Mouse (Mus musculus): ENCODE results near the gene Arhgef28.
A peak's percentile ranks its signal among the peaks of the same experiment; 100 is the strongest.
"Not testable (repeated sequence)": the region's sequence is repeated elsewhere in the genome, so short reads cannot be mapped to it uniquely, and the experiment has no call there.

Gene Arhgef28

DNA sequence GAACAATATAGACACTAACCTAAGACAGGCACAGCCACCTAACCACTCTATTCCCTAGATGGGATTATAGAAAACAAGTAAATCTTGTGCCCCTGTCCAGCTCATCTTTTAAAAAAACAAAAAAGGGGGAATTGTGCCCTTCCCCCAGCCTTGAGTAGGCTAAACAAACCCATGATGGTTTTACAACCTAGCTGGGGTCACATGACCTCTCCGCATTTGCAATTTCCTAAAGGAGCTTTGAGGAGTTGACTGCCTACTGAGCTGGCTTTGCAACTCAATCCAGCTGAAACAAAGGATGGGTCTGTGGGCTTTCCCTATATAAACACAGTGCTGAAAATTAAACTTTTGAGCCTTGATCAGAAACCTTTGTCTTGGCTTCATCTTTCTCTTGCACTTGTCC is 146.1 kb downstream of the Arhgef28 start:
- DNase-seq, result not testable (repeated sequence)

DNA sequence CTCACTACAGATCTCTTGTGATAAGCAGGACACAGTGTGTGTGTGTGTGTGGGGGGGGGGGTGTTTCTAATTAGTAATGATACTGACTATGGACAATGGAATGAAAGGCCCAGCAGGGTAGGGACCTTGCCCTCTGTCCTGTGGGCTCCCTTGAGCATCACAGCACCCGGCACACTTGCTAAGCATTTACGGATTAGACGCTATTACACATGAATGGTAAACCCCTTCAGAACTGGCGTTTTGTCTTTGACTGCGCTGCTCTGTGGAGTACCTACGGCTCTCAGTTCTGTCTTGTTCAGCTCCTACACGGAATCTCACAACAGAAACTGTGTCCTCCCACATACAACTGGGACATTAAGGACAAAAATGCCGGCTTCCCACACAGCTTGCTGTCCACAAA is 151.0 kb downstream of the Arhgef28 start:
- DNase-seq, result no peak

DNA sequence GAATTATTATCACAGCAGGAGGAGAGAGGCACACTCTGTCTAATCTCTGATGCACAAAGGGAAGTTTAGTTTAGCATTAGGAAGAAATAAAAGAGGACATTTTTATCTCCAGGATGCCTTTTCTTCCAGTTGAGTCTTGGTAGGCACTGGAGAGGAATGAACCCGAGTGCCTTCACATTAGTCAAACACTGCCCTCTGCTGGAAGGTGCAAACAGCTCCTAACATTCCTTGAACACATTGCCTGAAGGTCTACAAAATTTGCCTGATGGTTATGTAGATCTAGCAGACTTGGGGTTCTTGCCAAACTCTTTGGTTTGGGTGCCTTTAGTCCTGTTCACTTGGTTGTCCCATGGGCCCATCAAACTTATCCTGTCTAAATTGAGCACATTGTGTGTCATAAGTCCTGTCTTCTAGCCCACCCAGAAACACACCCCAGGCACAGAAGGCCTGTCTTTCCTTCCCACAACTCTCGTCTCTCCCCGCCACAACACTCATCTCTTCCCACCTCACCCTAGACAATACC is 165.6 kb downstream of the Arhgef28 start:
- peak; percentile 73 for DNase-seq

DNA sequence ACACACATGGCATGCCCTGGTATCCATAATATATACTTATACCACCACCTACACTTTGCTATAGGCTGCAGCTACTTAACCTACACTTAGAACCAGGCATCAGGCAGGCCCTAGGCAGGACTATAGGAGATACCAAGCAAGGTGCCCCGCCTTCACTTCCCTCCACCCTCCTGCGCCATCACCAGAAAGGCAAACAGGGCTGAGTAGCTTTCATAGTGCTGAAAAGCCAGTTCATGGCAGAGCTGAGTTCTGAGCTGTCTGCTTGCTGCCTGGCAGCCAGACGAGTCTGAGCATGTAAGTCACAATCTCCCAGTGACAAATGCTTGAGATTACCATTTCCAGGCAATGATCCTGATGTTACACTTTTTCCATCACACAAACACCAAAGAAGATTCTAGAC is 167.5 kb downstream of the Arhgef28 start:
- no peak for DNase-seq

DNA sequence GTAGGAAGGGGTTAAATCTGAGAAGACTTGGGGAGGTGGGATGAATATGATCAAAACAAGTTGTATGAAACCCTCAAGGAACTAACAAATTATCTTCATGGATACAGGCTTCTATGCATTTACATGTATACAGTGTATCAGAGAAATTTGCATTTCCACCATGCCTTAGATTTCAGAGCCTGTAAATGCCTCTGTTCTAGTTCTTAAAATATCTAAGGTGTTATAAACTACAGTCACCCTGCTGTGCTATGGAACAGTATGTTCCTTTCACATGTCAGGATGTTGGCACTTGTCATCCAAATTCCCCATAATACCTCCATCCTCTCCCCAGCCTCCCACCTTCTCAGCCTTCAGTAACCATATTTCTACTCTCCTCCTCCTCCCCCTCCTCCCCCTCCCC is 168.5 kb downstream of the Arhgef28 start:
- no peak for DNase-seq

DNA sequence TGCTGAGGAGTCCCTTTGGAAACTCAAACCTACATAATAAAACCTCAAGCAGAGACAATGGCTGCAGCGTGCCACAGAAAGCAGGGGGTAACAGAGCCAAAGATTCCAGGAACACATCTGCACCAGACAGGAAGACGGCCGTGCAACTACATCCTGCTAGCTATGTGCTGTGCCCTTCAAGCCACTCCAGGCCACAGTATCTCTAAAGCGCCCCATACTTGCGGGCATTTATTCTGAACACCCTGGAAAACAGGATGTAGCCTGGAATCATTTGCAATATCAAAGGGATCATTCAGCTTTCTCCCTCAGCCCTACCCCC is 174.6 kb downstream of the Arhgef28 start:
- DNase-seq, result no peak

DNA sequence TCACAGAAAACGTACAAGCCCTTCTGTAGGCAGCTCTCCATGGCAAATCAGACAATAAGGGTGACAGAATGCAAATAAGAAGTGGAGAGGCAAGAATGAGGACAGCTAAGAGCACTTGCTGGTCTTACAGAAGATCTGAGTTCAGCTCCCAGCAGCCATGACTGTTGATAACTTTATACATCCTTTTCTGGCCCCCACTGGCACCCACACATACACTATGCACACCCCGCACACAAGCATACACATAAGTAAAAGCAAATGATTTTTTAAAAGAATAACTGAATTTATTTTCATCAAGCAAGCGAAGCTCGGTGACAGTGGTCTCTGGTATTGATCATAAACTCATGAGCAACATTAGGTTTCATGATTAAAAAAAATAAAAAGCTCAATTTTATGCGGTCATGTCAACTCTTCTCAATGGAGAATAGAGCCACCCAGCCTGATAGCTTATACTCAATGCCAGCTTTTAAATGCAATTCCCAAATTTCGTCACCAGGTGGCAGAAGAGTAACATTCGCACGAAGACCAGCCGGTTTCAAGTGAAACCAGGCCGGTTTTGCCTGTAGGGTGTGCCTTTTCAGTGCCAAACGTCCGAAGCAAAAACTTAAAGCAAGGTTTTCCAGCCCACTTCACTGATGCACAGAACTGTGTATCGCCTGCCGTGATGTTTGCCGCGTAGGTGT is 175.1 kb downstream of the Arhgef28 start:
- DNase-seq, result peak; percentile 92

DNA sequence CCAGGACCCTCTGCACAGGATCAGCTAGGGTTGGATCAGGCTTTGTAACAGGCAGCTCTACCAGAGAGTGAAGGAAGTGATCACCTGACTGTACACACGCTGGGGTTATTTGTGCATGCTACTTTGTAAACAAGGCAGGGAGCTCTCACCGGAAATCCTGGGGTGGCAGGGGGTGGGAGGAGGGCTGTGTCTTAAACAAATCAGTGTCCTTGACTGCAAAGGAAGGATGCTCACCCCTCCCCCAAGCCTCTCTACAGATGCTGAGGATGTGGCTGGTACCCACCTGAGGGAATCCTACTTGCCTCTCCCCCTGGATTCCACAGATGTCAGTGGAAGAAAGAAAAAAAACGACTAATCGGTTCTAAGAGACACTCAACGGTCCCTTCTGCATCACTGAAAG is 176.2 kb downstream of the Arhgef28 start:
- peak; percentile 45 for DNase-seq

DNA sequence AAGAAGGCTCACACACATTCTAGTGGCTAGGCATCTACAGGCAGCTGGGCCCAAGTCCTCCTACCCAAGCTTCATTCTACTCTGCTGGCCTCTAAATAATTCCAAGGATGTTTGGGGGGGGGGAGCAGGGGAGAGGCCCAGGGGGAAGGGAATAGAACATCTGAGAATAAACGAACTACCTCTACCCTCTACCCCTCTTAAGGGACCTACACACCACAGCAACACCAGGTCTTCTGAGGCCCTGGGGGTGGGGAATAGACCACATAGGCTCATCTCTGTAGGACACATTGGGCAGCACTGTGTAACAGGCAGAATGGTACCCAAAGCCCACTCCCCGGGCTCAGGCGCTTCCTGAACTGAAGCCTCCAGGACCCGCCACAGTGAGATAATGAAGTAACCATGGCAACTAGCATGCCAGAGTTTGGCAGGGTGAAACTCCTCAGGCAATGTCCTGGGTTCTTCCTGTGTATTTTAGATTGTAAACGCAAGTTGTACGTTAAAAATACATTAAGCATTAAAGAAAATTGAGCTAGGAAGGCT is 177.5 kb downstream of the Arhgef28 start:
- DNase-seq, result no peak

DNA sequence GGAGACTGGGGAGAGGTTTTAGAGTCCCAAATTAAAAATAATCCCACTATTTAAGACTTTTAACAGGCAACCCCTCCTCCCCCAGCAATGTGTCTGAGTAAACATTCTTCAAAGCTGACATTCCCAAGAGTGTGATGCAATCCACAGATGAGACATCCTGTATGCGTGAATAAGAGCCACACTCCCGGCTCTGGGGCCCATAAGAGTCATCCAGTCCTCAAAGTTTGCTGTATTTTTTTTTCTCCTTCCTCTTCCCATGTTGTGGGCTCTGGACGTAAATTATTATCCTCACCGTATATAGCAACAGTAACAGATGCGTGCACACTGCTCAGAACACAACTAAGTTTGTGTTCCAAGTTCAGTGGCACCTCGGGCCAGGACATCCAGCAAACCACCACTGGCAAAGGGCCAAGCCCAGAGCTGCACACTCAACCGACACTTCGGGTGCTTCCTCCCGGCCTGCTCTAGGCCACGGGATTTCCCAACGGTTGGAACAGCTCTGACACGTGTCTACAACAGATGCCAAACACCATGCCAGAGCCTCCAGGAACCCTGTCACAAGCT is 178.5 kb downstream of the Arhgef28 start:
- DNase-seq, result peak; percentile 91

DNA sequence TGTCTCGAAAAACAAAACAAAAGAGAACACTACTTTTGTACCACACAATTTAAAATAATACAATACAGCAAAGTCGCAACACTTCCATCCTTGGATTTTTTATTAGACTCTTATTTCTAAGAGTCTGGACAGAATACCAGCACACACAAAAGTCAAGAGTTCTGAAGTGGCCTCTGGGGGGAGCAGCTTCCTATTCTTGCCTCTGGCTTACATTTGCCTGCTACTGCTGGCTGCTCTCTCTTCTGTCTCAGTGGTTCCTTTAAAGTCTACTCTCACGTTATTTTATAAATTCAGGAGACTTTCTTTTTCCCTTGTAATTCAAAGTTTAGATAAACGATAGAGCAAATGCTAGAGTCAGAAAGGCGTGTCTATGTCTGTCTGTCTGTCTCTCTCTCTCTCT is 179.1 kb downstream of the Arhgef28 start:
- DNase-seq, result peak; percentile 72

DNA sequence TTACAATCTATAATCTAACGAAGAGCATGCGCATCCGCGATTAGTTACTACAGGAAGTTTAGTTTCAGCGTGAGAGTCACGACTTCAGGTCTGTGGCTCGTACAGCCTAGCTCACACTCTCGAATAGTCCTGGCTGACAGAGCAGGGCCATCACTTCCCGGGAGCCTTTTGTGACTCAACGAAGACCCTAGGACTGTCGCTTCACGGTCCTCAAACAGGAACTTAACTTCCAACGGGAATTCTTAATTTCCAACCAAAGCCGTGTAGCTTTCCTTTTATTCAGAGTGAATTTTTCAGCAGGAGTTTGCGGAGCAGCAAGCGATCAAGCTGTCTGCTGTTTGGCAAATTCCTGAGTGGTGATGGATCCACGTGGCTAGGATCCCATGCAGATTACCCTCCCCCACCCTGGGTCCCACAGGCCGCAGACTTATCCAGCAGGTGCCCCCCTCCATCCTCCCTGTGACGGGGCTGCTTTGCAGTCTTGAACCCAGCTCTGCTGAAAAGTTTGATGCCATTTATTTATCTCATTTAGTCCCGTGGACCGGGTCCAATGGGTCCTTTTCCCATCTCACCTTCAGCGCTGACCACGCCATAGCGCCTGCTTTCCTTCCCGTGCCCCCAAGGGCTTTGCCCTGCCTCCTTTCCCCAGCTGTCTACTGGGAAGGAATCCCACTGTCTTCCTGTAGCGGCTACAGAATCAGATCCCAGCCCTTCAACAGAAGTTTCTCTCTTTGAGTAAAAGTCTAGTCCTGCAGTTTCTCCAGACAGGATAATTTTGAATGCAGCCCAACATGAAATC is 180.3 kb downstream of the Arhgef28 start:
- DNase-seq, result peak; percentile 20

DNA sequence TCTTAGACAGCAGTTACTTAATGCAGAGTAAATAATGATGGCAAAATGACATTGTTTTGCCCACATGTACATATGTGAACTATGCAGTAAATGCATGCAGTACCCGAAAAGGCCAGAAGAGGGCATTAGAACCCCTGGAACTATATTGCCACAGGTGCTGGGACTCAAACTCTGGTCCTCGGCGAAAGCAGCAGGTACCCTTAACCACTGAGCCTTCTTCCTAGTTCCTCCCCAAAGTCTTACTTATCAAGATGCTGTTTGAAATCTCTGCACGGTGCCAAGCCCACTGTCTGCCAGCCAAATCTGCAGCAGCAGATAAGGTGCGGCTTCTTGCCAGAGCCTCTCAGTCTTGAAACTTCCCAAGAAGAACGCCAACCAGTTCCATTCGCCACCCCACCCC is 181.1 kb downstream of the Arhgef28 start:
- DNase-seq, result peak; percentile 18

DNA sequence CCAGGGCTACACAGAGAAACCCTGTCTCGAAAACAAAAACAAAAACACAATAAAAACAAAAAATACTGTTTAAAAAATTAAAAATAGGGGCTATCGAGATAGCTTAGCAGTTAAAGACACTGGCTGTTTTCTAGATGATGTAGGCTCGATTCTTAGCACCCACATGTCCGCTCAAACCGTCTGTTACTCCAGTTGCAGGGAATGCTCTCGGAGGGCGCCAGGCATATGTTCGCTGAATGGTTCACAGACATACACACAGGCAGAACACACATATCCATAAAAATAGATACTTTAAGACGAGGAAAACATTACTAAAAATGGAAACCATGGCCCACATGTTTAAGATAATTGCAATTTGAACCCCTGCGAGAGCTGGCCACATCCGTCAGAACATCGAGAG is 181.6 kb downstream of the Arhgef28 start:
- DNase-seq, result no peak

DNA sequence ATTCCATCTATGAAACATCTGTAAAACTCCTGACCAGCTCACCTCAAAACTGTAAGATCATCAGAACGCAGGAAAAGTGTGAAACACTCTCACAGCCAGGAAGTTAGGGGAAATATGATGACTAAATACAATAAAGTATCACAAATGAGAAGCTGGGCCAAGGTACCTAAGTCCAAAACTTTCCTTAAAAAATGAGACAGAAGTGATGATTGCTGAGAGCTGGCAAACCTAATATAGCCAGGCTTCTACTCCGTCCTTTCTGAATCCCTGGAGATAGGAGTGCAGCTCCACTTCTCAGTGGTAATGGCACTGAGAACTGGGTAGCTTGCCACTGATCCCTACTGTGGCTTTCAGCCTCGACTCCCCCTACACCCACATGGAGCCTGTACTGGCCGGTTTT is 184.3 kb downstream of the Arhgef28 start:
- no peak for DNase-seq

DNA sequence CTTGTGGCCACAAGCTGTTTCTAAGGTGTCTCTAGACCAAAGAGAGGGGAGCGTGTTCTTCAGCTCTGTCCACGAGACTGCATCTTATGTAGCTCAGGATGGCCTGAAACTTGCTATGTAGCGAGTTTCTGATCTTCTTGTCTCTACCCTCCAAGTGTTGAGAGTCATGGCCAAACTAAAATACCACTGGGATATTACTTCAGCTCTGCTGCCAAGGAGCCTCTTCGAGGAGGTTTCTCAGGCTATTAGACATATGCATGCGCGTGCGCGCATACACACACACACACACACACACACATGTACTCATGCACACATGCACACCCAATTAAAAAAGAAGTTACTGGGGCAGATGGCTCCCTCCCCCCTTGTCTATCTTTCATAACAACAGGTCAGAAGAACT is 187.4 kb downstream of the Arhgef28 start:
- not testable (repeated sequence) for DNase-seq

DNA sequence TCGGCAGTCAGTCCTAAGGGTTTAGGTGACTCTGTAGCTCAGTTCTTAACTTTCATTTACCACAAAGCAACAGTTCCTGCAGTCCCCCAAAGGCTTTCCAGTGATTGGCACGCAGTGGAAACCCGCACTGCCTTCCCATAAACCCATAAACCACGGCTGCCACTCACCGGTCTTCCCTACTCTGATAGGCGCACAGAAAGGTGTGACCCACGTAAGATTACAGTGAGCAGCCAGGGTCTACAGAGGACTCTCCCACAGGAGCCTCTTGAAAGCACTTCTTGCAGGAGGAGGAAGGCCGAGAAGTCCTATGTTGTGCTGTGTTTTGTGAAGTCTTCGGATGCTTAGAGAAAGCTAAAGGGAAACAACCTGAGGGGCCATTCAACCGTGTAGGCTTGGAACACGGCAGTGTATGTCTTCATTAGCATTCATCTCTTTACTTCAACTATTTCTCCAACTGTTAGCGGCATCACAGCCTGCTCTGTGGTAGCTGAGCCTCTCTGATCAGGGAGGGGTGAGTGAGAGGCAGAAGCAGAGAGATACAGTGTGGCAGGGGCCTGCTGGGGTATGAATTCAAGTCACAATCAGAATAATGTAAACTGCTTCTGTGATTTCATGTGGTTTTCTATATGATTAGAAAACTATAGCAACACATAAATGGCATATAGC is 189.2 kb downstream of the Arhgef28 start:
- no peak for DNase-seq

DNA sequence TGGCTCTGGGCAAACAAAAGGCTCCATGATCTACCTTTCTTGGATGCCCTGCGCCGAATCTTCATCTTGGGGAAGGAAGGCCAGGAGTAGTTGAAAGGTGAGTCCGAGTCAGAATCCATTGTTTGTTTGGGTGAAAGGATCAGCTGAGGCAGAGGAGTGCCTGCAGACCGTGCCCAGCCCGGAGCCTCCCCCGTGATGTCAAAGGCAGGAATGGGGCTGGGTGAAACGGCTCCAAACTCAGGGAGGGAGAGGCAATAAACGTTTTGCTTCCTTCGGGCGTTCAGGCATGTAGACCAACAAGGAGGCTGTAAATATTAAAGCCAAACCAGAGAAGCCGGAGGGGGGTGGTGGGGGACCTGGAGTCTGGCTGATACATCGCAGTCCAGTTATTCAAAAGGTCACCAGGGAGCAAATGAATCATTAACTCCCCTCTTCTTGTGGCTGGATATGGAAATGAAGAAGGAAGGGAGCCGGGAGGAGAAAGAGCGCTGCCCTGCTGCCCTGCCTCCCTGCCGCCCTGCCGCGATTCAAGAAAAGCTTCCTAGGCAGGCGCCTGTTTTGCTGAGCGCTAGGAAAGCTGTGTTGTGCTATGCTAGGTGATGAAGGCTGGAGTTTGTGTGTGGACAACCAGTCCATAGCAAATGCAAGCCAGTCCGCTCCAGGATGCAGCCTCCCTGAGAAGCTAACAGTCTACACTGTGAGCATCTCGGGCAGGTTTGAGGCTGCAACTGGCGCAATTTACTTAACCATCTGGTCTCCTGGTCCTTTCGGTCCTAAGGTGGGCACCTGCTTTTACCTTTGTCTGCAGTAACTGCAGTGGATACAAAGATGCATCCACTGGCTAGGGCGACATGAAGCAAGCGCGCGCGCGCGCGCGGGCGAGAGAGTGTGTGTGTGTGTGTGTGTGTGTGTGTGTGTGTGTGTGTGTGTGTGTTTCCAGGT is 190.0 kb downstream of the Arhgef28 start:
- DNase-seq, result peak; percentile 12

DNA sequence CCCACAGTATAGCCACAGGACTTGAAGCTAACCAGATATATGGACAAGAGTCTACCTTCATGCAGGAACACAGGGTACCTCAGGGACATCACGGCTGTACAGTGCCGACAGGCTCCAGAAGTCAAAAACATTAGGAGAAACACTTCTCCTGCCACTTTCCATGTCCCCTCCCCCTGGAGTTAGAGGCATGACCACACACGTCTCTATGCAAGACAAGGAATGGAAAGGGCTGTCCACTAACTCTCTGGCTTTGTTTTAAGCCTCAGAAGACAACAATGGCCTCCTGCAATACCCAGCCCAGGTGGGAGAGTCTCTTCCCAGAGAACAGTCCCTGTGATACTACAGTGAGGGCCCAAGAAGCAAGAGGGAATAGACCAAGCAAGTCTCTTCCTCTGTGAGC is 191.3 kb downstream of the Arhgef28 start:
- DNase-seq, result no peak

DNA sequence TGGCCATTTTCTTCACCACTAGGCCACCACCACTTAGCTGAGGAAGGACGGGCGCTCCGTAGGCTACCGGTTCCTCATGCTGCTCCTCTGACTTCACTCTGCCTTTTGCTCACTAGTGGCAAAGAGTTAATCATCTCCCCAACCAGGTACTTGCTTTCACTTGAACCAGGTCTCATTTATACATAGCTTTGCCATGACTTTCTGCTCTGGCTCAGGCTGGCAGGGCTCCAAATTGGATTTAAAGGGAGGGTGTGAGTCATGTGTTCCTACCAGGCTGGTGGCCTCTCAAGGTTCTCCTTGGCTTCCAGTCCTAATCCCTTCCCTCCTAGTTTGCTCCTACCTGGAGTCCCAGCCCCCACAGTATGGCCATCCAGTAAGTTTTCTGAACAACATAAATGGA is 192.5 kb downstream of the Arhgef28 start:
- peak; percentile 41 for DNase-seq

DNA sequence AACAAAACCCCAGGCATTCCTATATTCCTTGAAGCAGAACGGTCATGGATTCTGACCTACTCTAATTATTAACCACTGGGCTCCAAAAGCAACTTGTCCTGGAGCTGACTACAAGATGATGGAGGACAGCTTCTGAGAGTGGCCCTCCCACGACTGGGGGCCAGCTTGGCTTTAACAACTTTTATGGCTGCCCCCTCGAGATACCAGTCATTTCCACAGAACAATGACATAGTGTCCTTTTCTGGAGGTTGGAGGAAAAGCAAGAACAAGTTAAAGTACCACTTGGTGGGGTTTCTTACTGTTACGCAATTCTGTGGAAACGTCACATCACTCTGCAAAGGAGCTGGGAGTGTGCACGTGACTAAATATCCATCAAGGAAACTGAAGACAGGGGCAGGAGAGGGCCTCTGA is 194.3 kb downstream of the Arhgef28 start:
- DNase-seq, result peak; percentile 35

DNA sequence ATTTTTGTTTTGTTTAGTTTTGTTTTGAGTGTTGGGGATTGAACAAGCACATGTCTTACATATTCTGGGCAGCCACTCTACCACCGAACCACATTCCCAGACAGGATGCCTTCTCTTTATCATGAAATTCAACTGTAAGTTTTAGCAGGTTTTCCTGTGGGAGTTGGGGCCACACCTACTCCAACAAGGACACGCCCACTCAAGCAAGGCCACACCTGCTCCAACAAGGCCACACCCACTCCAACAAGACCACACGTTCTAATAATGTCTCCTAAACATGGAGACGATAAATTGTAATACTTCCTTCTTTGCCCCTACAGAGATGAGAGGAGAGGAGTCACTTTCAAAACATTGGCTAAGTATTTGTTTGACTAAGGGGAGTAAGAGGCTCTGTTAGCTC is 197.2 kb downstream of the Arhgef28 start:
- peak; percentile 25 for DNase-seq
